Mouse (Mus musculus) spleen, postnatal 14 days (tissue): Measurements from ENCODE around the gene Rabgap1l.

ENCODE experiments used
- DNase-seq, 2 experiments: peaks; one replicate each; pipeline ENCODE4 v3.0.0; 2021 to 2022; ENCODE audit warnings: low spot score in 2 of 2

The Rabgap1l gene

GRCm38 (mm10) chr1:160596252-160596947 is 196.6 kb downstream of the Rabgap1l start:
- no peak for DNase-seq

- DNase-seq, result no peak
Measured at GRCm38 (mm10) chr1:160594576-160594975, 198.4 kb downstream of the Rabgap1l start.

GRCm38 (mm10) chr1:160594066-160594465 is 198.9 kb downstream of the Rabgap1l start:
- DNase-seq, result no peak

- no peak for DNase-seq
Measured at GRCm38 (mm10) chr1:160588911-160589590, 204.0 kb downstream of the Rabgap1l start.

GRCm38 (mm10) chr1:160579309-160580233 is 213.4 kb downstream of the Rabgap1l start:
- DNase-seq, result no peak

- DNase-seq, result no peak
Measured at GRCm38 (mm10) chr1:160576124-160576523, 216.9 kb downstream of the Rabgap1l start.

- no peak for DNase-seq
Measured at GRCm38 (mm10) chr1:160574039-160574438, 219.0 kb downstream of the Rabgap1l start.

- no peak for DNase-seq
Measured at GRCm38 (mm10) chr1:160566458-160566857, 226.6 kb downstream of the Rabgap1l start.

- DNase-seq, result no peak
Measured at GRCm38 (mm10) chr1:160561381-160561780, 231.6 kb downstream of the Rabgap1l start.

- DNase-seq, result no peak
Measured at GRCm38 (mm10) chr1:160550636-160551035, 242.4 kb downstream of the Rabgap1l start.

GRCm38 (mm10) chr1:160547934-160548876 is 244.8 kb downstream of the Rabgap1l start:
- no peak for DNase-seq

GRCm38 (mm10) chr1:160535649-160536048 is 257.4 kb downstream of the Rabgap1l start:
- no peak for DNase-seq

- no peak for DNase-seq
Measured at GRCm38 (mm10) chr1:160534571-160535335, 258.3 kb downstream of the Rabgap1l start.

- DNase-seq, result no peak
Measured at GRCm38 (mm10) chr1:160533209-160533820, 259.7 kb downstream of the Rabgap1l start.

GRCm38 (mm10) chr1:160531402-160531801 is 261.6 kb downstream of the Rabgap1l start:
- no peak for DNase-seq

GRCm38 (mm10) chr1:160521918-160522317 is 271.1 kb downstream of the Rabgap1l start:
- no peak for DNase-seq

- no peak for DNase-seq
Measured at GRCm38 (mm10) chr1:160520665-160521064, 272.3 kb downstream of the Rabgap1l start.

GRCm38 (mm10) chr1:160519896-160520465 is 273.0 kb downstream of the Rabgap1l start:
- DNase-seq, result no peak

GRCm38 (mm10) chr1:160518552-160518951 is 274.5 kb downstream of the Rabgap1l start:
- DNase-seq, result no peak
